Mouse (Mus musculus): ENCODE measurements around the gene Swap70.

Swap70 gene

DNA sequence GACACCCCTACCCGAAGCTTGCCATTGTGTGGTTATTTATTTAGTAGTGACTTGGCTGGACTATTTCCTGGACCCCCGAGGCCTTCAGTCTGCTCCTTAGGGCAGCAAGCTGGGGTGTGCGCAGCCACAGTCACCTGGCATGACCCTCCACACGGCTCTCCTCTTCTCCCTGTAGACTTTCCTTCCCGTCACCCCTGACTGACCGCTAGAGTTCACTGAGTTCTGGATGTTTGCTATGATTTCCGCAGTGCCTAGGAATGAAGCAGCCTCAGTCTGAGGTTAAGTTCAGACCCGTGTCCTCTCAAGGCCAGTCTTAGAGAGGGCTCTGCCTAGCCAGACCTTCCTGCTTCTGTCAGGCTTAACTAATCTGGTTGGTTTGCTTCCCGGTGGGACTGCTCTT is 50.3 kb downstream of the Swap70 start:
- no peak for DNase-seq (ENCODE audit: low read depth, low spot score)

DNA sequence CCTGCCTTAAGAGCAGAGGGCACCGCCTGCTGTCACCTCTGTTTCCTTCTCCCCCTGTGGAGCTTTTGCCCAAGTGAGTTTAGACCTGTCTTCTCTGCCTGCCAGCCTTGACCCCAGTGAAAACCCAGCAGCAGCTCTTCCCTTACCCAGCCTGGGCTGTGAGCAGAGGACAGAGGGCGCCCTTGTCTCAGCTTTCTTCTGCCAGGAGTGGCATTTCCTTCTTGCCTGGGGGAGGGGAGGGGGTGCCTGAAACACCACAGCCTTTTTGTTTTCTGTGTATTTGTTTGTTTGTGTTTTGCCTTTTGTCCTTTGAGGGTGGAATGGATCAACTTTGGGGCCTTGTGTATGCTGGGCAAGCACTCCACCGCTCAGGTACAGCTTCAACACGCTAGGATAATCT is 50.9 kb downstream of the Swap70 start:
- peak; percentile 16 for DNase-seq (ENCODE audit: low read depth, low spot score)

DNA sequence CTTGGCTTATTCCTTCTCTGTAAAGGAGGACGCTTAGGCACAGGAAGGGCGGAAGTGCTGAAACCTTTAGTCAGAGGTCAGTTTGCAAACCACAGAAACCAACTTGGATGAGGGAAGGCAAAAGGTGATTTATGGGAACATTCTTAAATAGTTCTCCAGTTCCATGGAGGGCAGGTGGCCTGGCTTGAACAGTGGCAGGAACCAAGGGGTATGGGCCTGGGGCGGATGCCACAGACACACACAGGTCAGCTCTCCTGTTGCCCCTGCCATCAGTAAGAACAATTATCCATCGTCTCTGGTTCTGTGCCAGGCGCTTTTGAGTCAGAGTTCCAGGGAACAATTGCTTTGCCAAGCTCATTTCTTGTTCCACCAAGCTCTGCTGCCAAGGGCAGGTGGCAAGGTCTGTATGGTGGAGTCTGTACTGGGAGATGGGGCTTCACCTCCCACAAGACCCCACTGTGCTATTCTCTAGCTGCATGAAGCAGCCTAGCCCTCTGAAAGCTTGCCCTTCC is 56.3 kb downstream of the Swap70 start:
- no peak for DNase-seq (ENCODE audit: low read depth, low spot score)

DNA sequence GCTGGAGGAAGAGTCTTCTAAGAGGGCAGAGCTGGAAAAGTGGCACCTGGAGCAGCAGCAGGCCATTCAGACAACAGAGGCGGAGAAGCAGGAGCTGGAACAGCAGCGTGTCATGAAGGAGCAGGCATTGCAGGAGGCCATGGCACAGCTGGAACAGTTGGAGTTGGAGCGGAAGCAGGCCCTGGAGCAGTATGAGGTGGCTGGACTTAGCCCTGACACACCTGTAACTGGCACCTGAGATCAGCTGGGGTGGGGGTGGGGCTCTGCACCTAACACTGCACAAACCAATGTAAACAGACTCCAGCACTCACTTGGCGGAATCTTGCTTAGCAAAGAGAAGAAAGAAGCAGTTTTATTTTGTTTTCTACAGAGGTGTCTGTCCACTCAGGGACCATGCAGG is 57.7 kb downstream of the Swap70 start:
- no peak for DNase-seq (ENCODE audit: low read depth, low spot score)

DNA sequence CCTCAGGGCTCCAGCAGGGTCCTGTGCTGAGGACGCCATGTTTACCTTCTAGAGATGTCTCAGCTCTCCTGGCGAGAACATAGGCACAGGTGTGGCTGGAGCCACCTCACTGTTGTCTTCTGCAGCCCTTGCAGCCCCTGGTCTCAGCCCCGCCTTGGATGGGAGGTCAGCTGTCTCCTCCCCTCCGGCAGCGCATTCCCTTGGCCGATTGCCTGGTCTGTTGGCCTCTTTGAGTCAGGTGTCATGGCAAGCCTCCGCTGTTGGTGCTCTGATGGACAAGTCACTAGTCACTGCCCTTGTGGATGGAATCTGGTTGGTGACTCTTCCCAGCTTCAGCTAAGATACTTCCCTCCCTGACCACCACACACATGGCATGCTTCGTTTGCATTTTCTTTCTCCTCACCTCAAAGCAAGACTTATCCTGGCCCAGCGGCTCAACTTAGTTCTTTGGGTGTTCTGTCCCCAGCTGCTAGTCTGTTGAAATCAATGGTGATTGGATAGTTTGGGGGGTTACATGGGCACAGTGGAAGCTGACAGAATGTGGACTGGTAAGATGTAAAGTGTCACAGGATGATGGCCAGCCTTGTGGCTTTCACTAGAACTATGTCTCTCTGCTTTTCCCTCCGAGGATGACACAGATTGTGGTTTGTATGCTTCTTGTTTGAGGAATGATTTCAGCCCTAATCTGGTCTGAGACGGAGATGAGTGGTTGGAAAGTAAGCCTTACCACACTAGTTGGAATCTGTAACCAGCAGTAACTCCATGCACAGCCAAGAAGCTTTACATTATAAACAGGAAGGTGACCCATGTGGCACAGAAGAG is 60.1 kb downstream of the Swap70 start:
- no peak for DNase-seq (ENCODE audit: low read depth, low spot score)

DNA sequence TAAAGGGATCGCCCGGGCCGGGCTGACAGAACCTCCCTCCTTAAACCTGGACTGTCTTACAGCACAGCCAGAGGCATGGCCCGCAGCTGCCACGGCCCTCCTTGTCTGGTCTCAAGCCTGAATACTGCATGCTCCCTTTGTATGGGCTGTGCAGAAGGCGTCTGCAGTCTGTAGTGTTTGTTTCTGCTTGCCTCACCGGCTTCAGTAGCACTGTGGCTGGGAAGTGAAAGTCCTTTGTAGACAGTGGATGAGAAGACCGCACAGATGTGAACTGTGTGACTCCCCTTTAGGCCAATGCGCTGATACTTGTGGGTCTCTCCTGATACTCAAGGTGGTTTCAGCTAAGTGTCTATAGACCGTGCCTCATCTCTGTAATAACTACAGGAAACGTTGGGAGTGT is 61.3 kb downstream of the Swap70 start:
- DNase-seq (ENCODE audit: low read depth, low spot score), result no peak

DNA sequence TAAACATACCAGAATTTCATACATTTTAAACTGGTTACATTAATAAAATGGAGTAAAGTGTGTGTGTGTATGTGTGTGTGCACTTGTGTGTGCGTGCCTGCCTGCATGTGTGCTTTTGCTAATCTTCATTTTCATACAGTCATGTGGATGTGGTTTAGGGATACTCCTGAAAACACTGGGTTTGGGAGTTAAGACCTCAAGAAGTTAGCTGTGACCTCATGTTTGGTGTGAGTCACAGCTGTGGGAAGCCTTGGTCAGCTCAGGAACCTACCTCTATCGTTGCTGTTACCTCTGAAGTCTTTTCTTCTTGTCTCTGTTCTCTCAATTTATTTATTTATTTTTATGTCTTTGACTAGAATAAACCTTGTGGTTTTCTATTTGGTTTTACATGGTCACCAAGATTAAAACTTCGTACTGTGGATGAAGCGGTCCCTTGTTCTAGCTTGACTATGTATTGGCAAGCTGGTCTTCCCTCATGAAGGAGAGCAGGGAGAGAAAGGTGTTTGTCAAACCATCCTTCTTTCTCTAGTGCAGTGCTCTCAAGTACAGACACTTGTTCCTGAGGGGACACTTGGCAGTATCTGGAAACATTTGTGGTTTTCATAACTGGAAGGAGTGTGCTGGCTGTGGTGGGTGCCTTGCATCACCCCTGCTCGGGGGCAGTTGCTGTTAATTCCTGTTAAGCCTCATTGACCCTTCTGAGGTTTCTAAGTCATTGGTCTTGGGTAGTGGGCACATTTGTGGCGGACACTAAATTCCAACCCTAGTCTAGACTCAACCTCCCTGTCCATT is 62.2 kb downstream of the Swap70 start:
- DNase-seq (ENCODE audit: low read depth, low spot score), result no peak

DNA sequence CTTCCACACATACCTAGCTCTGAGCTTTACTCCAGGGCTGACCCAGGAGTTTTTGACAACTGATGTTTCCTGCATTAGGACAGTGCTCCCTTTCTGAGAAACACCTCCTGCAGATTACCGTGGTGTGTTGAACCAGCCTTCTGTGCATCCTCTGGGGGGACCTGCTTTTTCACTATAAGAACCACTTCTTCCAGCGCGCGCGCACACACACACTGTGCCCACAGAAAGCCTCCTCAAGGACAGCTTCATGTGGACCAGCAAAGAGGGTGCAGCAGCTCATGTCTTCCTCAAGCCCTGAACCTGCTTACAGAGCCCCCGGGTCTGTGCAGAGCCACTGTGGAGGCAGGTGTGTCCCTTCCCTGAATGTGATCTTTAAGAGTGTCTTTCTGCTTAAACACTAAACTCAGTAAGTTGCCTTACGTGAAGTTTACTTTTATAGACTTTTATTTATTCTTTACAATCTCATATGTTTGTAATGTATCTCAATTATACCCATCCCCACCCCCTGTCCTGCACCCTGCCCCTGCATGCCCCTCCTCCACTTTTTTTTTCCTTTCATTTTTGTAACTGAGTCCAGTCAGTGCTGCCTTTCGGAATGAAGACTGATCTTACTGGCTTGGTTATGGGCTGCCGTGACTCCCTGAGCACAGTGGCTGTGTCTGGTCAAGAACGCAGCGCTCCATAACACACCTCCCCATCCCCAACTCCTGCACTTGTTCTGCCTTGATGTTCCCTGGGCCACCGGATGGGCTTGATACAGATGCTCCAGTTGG is 63.8 kb downstream of the Swap70 start:
- no peak for DNase-seq (ENCODE audit: low read depth, low spot score)

DNA sequence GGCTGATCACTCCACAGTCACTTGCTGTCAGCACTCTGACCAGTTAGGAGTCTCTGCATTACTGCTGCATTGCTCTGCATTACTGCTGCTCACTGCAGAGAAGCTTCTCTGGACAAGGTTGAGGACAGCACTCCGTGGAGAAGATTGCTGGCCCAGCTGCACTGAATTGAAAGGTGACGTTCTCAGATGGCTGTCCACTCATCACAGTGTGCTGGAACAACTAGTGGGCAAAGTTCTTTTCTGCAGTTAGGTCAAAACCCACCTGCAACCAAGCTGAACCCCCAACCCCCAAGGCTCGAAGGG is 64.3 kb downstream of the Swap70 start:
- DNase-seq (ENCODE audit: low read depth, low spot score), result no peak

DNA sequence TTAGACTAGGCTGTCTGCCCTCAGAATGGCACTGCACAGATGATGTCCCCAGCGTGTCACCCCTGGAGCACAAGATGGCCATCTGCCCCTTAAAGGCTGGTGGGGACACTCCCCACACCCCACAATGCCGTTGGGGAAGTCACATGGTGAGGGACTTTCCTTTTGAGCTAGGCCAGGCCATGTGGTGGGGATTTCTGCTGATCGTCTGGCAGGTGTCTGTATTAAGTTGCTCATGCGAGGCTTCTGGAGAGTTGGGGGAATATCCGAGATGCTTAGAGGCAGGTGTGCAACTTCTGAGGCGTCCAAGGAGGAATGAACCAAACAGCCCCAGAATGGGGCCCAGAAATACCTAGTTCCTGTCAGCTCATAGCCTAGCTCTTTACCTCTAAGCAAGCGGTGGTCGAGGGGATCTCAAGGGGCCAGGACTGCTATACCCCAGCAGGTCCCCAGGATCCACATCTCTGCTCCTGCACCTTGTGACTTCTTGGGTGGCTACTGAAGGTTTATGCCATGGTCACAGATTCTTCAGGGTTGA is 64.8 kb downstream of the Swap70 start:
- peak; percentile 61 for DNase-seq (ENCODE audit: low read depth, low spot score)

DNA sequence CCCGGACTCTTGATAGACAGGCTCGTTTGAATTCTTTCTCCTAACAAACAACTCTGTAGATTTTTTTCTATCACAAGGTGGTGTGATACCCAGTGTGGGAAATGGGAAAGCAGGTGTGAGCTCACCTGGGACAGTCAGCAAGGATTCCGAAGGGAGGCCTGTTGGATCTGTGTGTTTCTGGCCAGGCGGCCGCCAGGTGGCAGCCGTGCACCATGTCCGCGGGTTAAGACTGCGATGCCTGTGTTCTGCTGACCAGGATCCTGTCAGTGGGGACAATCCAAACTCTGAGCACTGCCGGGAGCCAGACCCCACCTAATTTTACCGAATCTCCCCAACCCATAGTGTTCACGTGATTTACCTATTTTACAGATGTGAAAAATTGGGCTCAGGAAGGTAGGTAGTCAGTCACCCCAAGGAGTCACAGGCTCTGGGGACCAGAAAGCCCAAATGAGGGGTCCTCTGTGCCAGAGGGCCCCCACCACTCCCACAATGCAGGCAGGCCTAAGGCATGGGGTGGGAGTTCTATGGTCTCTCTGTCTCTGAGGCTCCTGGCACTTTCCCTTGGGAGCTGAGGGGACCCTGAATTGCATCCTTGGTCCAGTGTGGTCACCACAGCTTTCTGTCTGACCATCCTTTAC is 65.4 kb downstream of the Swap70 start:
- peak; percentile 86 for DNase-seq (ENCODE audit: low read depth, low spot score)

DNA sequence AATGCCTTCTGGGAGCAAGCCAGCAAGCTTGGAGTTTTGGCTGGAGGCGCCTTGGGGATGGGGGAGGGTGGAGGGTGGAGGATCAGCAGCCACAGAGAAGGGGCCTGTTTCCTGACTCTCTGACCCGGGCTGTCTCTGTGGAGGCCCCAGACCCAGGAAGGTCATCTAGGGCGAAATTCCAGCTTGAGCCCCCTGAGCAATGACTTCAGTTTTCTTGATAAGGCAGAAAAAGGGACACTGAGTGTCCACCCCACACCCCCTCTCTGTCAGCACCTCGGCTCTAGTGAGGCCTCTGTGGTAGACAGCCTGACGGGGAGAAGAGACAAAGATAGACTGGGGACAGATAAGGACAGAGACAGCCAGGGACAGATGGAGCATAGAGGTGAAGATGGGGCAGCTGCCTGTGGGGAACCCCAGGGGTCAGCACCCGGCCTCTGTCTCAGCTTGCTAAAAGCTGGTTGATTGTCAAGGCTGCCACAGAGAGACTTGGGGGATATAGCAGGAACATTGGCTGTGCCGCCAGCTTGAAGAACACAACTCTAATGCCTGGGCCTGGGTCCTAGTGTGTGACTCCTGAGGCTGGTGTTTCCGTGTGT is 66.1 kb downstream of the Swap70 start:
- DNase-seq (ENCODE audit: low read depth, low spot score), result no peak

DNA sequence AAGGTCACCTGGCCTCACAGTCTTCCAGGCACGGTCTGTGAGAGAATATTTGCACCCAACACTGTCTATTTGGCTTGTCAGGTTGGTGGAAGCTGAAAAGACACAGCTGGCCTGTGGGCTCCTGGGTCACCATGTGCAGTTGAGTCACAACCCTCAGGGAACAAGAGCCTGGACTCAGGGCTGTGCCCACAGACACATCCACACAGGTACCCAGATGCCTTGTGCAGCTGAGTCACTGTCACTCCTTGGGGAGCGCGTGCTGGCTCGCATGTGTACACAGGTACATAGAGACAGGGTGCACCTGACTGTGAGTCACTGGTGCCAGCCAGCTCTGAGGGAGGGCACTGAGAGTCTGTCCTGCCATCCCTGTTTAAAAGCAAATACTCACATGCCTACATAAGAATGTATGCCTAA is 66.7 kb downstream of the Swap70 start:
- DNase-seq (ENCODE audit: low read depth, low spot score), result no peak

DNA sequence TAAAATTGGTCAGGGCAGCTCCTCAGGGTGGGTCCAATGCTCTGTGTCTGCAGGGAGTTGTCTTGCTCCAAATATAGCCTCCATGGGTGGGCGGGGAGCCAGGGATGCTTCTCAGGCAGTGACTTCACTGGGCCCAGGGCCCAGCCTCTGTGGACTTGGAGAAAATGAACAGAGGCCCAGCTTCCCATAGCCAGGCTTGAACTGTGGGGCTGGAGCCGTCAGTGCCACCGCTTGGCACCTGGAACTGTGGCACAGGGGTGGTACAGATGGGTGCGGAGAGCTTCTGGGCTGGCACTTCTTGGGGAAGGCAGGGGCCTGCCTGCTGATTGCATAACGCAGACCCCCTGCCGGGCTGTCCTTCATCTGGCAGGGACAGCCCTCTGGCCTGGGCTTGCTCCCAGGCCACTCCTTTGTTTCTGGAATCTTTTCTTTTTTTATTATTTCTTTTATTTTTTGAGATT is 67.2 kb downstream of the Swap70 start:
- DNase-seq (ENCODE audit: low read depth, low spot score), result no peak

DNA sequence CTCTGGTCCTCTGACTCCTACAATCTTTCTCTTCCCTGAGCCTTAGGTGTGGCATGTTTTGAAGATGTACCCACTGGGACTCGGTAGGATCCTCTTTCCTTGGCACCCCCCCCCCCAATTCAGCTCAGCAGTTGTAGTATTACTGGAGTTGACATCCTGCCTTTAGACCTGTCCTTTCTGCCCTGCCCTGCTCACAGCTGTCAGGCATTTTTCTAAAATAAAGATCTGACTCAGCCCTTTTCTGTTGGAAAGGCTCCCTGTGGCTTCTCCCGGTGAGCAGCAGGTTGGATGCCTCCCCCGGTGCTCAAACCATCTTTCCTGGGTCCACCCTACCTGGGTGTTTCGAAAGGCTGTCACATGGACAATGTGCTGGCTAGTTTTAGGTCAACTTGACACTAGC is 68.1 kb downstream of the Swap70 start:
- no peak for DNase-seq (ENCODE audit: low read depth, low spot score)

DNA sequence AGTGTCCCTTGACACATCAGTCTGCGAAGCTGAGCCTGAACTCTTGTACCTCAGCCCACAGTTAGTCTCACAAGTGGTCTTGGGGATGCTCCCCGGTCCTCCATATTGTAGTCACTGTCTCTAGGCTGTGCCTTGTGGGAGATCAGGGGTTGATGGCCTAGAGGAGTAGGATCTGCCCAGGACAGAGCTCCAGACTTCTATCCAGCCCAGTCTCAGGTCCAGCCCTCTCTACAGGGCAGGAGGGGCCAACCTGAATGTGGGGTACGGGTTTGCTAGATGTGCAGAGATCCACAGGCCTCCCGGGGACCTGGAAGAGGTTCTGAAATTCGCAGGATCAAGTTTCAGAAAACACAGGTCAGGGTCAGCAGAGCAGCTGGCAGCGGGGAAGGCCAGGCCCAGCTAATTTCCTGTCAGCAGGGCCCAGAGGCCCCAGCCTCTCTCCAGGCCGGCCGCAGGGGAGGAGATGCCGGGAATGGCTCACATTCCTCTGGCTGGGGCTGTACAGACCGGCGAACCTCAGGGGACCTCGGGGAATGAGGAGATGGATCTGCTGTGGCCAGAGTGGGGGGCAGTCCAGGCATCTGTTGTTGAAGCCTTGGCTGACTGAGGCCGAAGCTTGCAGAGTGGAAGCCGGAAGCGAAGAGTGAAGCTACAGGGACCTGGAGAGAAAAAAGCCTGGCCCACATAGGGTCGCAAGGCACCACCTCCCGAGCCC is 75.5 kb downstream of the Swap70 start:
- no peak for DNase-seq (ENCODE audit: low read depth, low spot score)

DNA sequence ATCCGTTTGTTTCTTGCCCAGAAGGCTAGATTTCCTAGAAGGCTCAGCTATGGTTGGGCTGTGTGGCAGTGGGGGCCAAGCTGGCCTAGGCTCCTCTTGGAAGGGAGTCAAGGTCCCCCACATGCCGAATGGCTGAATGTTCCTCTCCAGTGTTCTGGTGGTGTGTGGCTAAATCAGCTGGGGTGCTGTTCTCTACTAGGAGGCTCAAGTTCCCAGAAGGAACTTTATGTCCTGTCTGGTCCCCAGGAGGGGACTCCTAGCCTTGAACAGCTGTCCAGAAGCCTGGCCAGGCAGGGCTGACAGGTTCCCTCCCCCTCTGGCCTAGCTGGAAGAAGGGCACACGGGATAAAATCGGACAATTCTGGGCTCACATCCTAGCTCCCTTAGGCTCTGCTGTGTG is 76.1 kb downstream of the Swap70 start:
- no peak for DNase-seq (ENCODE audit: low read depth, low spot score)

DNA sequence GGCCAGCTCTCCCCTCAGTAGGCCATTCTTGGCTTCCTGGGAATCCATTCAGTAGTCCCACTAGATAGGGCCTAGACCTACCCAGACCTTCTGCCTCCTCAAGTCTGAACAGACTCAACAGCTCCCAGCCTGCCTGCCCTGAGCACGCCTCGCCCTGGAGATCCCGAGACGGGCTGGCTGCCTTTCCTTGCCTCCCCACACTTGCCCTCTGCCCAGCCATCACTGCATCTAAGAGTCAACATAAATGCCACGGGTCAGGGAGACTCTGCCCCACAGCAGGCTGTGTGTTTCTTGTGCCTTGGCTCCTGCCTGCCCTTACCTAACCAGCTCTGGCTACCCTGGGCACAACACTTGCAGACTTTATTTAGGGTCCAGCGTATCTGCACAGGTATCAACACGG is 76.6 kb downstream of the Swap70 start:
- DNase-seq (ENCODE audit: low read depth, low spot score), result no peak

DNA sequence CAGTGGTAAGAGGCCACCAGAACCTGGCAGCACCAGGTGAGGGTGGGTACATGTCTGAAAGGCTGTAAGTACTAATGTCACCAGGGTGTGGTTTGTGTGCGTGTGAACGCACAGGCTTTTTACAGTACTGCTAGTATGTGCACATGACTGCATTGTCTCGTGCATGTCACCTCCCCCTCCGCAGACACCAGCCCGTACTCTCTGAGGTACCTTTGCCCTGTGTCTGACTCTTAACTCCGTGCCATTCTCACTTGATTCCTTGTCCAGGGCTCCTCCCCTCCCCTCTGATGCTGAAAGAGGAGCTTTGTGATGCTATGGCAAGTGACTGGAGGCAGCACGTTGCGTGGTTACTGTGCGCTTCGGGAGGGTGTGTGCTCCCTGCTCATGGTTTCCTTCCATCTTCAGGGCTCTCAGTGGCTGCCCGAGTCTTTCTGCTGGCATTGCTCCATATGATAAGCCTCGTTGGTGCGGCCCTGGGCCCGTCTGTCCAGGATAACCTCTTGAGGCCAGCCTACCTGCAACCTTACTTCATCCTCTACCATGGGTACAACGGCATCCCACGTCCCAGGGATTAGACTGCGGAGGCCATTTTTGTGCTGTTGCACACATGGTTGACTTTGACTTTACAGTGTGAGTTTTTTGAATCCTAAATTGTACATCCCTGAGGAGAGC is 77.4 kb downstream of the Swap70 start:
- DNase-seq (ENCODE audit: low read depth, low spot score), result no peak

DNA sequence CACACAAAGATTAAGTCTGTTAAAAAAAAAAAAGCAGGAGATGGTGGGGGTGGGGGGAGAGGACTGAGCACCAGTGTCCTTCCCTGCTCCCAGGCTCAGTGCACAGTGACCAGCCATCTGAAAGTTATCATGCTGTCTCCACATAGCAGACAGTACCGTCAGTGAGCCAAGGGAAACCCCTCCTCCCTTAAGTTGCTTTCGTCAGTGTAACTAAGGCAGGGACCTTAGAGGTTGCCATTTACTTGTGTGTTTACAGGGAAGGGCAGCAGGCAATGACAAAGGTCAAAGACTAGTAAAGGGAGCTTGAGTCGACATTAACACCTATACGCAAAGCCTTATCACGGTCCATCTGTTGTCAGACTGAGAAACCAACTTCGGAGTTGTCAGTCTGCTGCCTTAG is 81.4 kb downstream of the Swap70 start:
- DNase-seq (ENCODE audit: low read depth, low spot score), result no peak

Data from CD4-positive, CD25-positive, alpha-beta regulatory T cell, adult 2 months (primary cell).